Mouse (Mus musculus) lung, adult 2 months (tissue): ENCODE measurements at regions not wholly inside any gene's neighbourhood (a gene's known extent, or its start where the extent isn't known, plus 50 kb on each side); places are given as distances from the start of the nearest gene placed in this dataset.

Experiments used
- DNase-seq: peaks from one replicate; pipeline ENCODE4 v3.0.0; 2022
- H3K4me1 ChIP-seq: fragments of 200-500 bp; 2 replicates; pipeline ENCODE4 v1.6.1; 2011; ENCODE audit warnings: low read length; ENCODE audit not compliant: control insufficient read depth, insufficient read depth
- H3K4me3 ChIP-seq: fragments of 200-500 bp; replicated peaks from 2 replicates; pipeline ENCODE3; 2011; ENCODE audit warnings: low read depth, mild to moderate bottlenecking, control low read depth, low read length; ENCODE audit errors: extremely low read depth
- CTCF ChIP-seq: fragments of 200-500 bp; IDR thresholded peaks from 2 replicates; pipeline ENCODE4 v1.5.1; 2011; ENCODE audit warnings: mild to moderate bottlenecking, low read length, control low read depth; ENCODE audit not compliant: insufficient read depth
- POLR2A ChIP-seq: fragments of 200-500 bp; IDR thresholded peaks from 2 replicates; pipeline ENCODE4 v1.6.1; 2011; ENCODE audit warnings: low read depth, mild to moderate bottlenecking, control low read depth, low read length, borderline replicate concordance; ENCODE audit errors: extremely low read depth
- WGBS: fragments of 180-500 bp; shearing (Covaris S2); methylation state at CpG from one replicate; pipeline ENCODE4 v1.1.7; 2018; 5-methylcytosine and 5-hydroxymethylcytosine counted together

- Histone ChIP-seq H3K4me1 (no peaks in the 10 kb centered on the region), H3K4me3 (no peak overlapping the region)
- TF ChIP-seq POLR2A: no peak
- no peak for TF ChIP-seq CTCF
- no peak for DNase-seq
- WGBS: 83% methylated on average over 8 of the region's 8 CpGs
These were observed 489.5 kb upstream of the Flrt2 start for GRCm38 (mm10) chr12:95202486-95202885.

- 80% methylated on average over 3 of the region's 3 CpGs for WGBS
- DNase-seq: no peak
- TF ChIP-seq CTCF (no peak), POLR2A (no peak)
These were observed 486.9 kb upstream of the Flrt2 start for GRCm38 (mm10) chr12:95205081-95205480.

GRCm38 (mm10) chr12:95239158-95239779 is 452.8 kb upstream of the Flrt2 start:
- no peak for TF ChIP-seq CTCF
- TF ChIP-seq POLR2A: no peak
- Histone ChIP-seq H3K4me3 (no peak overlapping the region), H3K4me1 (no peaks in the 10 kb centered on the region)
- DNase-seq: no peak
- 21% methylated on average over 3 of the region's 3 CpGs for WGBS

More at GRCm38 (mm10) chr12:95205081-95205480, 486.9 kb upstream of the Flrt2 start:
- Histone ChIP-seq H3K4me3 (no peak overlapping the region), H3K4me1 (no peaks in the 10 kb centered on the region)

GRCm38 (mm10) chr12:95267187-95267586 is 424.8 kb upstream of the Flrt2 start:
- WGBS: 23% methylated on average over 3 of the region's 3 CpGs
- no peaks in the 10 kb centered on the region for H3K4me1 ChIP-seq
- H3K4me3 ChIP-seq: no peak overlapping the region
- TF ChIP-seq POLR2A: no peak
- no peak for TF ChIP-seq CTCF
- DNase-seq: no peak

GRCm38 (mm10) chr12:95305386-95305785 is 386.6 kb upstream of the Flrt2 start:
- TF ChIP-seq CTCF (no peak), POLR2A (no peak)
- Histone ChIP-seq H3K4me3 (no peak overlapping the region), H3K4me1 (no peaks in the 10 kb centered on the region)
- WGBS: 81% methylated on average over 2 of the region's 2 CpGs
- DNase-seq: no peak

GRCm38 (mm10) chr12:95315151-95315750 is 376.8 kb upstream of the Flrt2 start:
- no peak for TF ChIP-seq CTCF
- no peak for TF ChIP-seq POLR2A
- no peak overlapping the region for H3K4me3 ChIP-seq
- H3K4me1 ChIP-seq: no peaks in the 10 kb centered on the region
- DNase-seq: no peak
- WGBS: 82% methylated on average over 2 of the region's 2 CpGs

GRCm38 (mm10) chr12:95316820-95317219 is 375.2 kb upstream of the Flrt2 start:
- 66% methylated on average over 1 of the region's 1 CpGs for WGBS
- DNase-seq: no peak
- Histone ChIP-seq H3K4me3 (no peak overlapping the region), H3K4me1 (no peaks in the 10 kb centered on the region)
- TF ChIP-seq CTCF (no peak), POLR2A (no peak)

GRCm38 (mm10) chr12:95321693-95322092 is 370.3 kb upstream of the Flrt2 start:
- DNase-seq: no peak
- TF ChIP-seq CTCF (no peak), POLR2A (no peak)
- WGBS: 83% methylated on average over 3 of the region's 3 CpGs
- Histone ChIP-seq H3K4me1 (no peaks in the 10 kb centered on the region), H3K4me3 (no peak overlapping the region)

- DNase-seq: no peak
- Histone ChIP-seq H3K4me1 (no peaks in the 10 kb centered on the region), H3K4me3 (no peak overlapping the region)
- no peak for TF ChIP-seq POLR2A
- no peak for TF ChIP-seq CTCF
- 56% methylated on average over 1 of the region's 1 CpGs for WGBS
These were observed 362.4 kb upstream of the Flrt2 start for GRCm38 (mm10) chr12:95329666-95330065.

GRCm38 (mm10) chr12:95347786-95348185 is 344.2 kb upstream of the Flrt2 start:
- no peak for DNase-seq
- 59% methylated on average over 5 of the region's 5 CpGs for WGBS
- H3K4me3 ChIP-seq: no peak overlapping the region

More at GRCm38 (mm10) chr12:95347786-95348185, 344.2 kb upstream of the Flrt2 start:
- no peaks in the 10 kb centered on the region for H3K4me1 ChIP-seq
- TF ChIP-seq CTCF (no peak), POLR2A (no peak)
